In the genomic region with DNA sequence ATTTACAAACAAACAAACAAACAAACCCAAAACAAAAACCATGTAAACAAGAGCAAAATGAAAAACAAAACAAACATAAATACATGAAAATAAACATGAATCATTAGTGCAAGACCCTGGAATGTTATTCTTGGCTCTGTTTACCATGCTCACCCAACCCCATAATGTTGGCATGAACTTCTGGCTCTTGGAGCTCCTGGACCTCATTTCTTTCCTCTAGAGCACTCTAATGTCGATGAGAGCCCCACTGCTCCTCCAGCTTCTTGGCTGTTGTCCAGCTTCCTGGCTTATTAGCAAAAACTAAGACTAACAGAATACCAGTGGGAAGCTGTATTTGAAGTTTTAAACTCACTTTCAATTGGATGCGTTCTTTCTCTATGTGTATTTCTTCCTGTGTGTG, we compare ENCODE assay signal across 9 mouse cellular contexts.
DNase-seq lines count a peak whose midpoint lies in the region; ATAC-seq lines count a peak whose summit lies in the region.
"Had no signal": no experiment of that assay in that cellular context is flagged by ENCODE, and none has a peak within 500 bp of the region (broad histone marks: within the 10 kb centered on the region; RNA-seq: fewer than 3 reads in every experiment).

No protein-coding gene starts in this region.

- 0 out of 2 replicates have a peak, but pooled peaks cover 5% of the 10 kb centered on the region for H3K4me1 ChIP-seq in embryonic facial prominence, embryonic 14.5 days (ENCODE audit: control insufficient read depth, insufficient read depth, low read length)
- no peaks in the 10 kb centered on the region for H3K4me1 ChIP-seq in embryonic facial prominence, embryonic 10.5 days
- H3K4me1 ChIP-seq: liver, embryonic 13.5 days had no signal

- no peak overlapping the region for H3K27ac ChIP-seq in embryonic facial prominence, embryonic 14.5 days (replicated peaks; ENCODE audit: low read depth, low read length)
- no peak overlapping the region for H3K27ac ChIP-seq in embryonic facial prominence, embryonic 10.5 days (replicated peaks)
- H3K27ac ChIP-seq: liver, embryonic 13.5 days had no signal

- no peaks in the 10 kb centered on the region for H3K9me3 ChIP-seq in embryonic facial prominence, embryonic 14.5 days (ENCODE audit: control insufficient read depth, low read length)
- H3K9me3 ChIP-seq in embryonic facial prominence, embryonic 10.5 days = no peaks in the 10 kb centered on the region
- H3K9me3 ChIP-seq: liver, embryonic 13.5 days had no signal

- WGBS in embryonic facial prominence, embryonic 14.5 days = 37% methylated on average over 2 of the region's 2 CpGs
- 76% methylated on average over 2 of the region's 2 CpGs for WGBS in embryonic facial prominence, embryonic 10.5 days

- H3K36me3 ChIP-seq in embryonic facial prominence, embryonic 14.5 days (ENCODE audit: control insufficient read depth, insufficient read depth, low read length) = no peaks in the 10 kb centered on the region
- no peaks in the 10 kb centered on the region for H3K36me3 ChIP-seq in embryonic facial prominence, embryonic 10.5 days (replicated peaks)
- H3K36me3 ChIP-seq: liver, embryonic 13.5 days had no signal

- DNase-seq in embryonic facial prominence, embryonic 14.5 days (ENCODE audit: low spot score) = peak; percentile 87
- no peak for DNase-seq in embryonic facial prominence, embryonic 10.5 days (ENCODE audit: low spot score)
- DNase-seq in right cerebral cortex, postnatal 10 days (ENCODE audit: low spot score in 2 of 2) = peak; percentile 49 to 58
- no peak for DNase-seq in right cerebral cortex, postnatal 25 days
- DNase-seq in kidney, postnatal 14 days = peak; percentile 76
- DNase-seq in right cerebral cortex, postnatal 4 days = peak; percentile 21
- no peak for DNase-seq in spleen, adult 12 weeks (ENCODE audit: low spot score)
- DNase-seq in cerebellum, adult 18-20 months = no peak
- DNase-seq: liver, embryonic 13.5 days had no signal

- H3K9ac ChIP-seq in embryonic facial prominence, embryonic 14.5 days (ENCODE audit: low read depth, low read length) = no peak overlapping the region
- H3K9ac ChIP-seq: liver, embryonic 13.5 days had no signal

- H3K27me3 ChIP-seq in embryonic facial prominence, embryonic 14.5 days (replicated peaks; ENCODE audit: control insufficient read depth, insufficient read depth, low read length) = no peaks in the 10 kb centered on the region
- no peaks in the 10 kb centered on the region for H3K27me3 ChIP-seq in embryonic facial prominence, embryonic 10.5 days (replicated peaks; ENCODE audit: low read depth, poor library complexity, severe bottlenecking)
- H3K27me3 ChIP-seq: liver, embryonic 13.5 days had no signal

- no peak overlapping the region for H3K4me2 ChIP-seq in embryonic facial prominence, embryonic 14.5 days (ENCODE audit: low read depth, low read length)
- H3K4me2 ChIP-seq: liver, embryonic 13.5 days had no signal

- ATAC-seq in embryonic facial prominence, embryonic 14.5 days (ENCODE audit: low read depth) = no peak

- no peak overlapping the region for H3K4me3 ChIP-seq in embryonic facial prominence, embryonic 14.5 days (ENCODE audit: low read depth, low read length)
- H3K4me3 ChIP-seq in embryonic facial prominence, embryonic 10.5 days = no peak overlapping the region
- H3K4me3 ChIP-seq: liver, embryonic 13.5 days had no signal

Comparison
In these comparisons a context has a peak if more than half of its experiments do, and no peak if none do; other contexts are left out.
1. DNase-seq: peak in embryonic facial prominence, embryonic 14.5 days (single experiment), right cerebral cortex, postnatal 10 days (2 of 2), kidney, postnatal 14 days (single experiment) and right cerebral cortex, postnatal 4 days (single experiment); none in embryonic facial prominence, embryonic 10.5 days (single experiment), right cerebral cortex, postnatal 25 days (single experiment), spleen, adult 12 weeks (single experiment) and cerebellum, adult 18-20 months (0 of 2).